Mouse (Mus musculus) erythroblast, embryonic 14.5 days (primary cell): ENCODE results near the gene Ugp2.

Experiments
- GATA1 ChIP-seq: IDR thresholded peaks from 2 replicates; pipeline ENCODE4 v1.6.1; 2012; ENCODE audit warnings: low read length, inconsistent platforms, mixed read lengths
- TAL1 ChIP-seq: IDR thresholded peaks from 3 replicates; pipeline ENCODE4 v1.6.1; 2012; ENCODE audit warnings: low read length, inconsistent platforms, mixed read lengths

GRCm38 (mm10) chr11:21399186-21399681, 28.2 kb upstream of the Ugp2 start:
- TF ChIP-seq GATA1 = no peak
- no peak for TF ChIP-seq TAL1
